Mouse (Mus musculus) intestine, embryonic 15.5 days (tissue): ENCODE measurements around the gene 4930572O03Rik. TPM values are rescaled to one million over a fixed set of nuclear protein-coding genes. Genes with fewer than 3 reads are reported as not detected.
"Not testable (repeated sequence)": the region's sequence is repeated elsewhere in the genome, so short reads cannot be mapped to it uniquely, and the experiment has no call there.

ENCODE experiments used
- ATAC-seq: fragments of 200-750 bp; cut with Nextera tagmentation; 2 replicates; pipeline ENCODE4 v1.8.0; 2017; ENCODE audit warnings: moderate TSS enrichment, moderate library complexity
- H3K27ac ChIP-seq: fragments of 300-500 bp; sonication (generic); 2 replicates; pipeline ENCODE4 v1.5.1; 2015; ENCODE audit warnings: mild to moderate bottlenecking, inconsistent platforms
- H3K27me3 ChIP-seq: fragments of 300-500 bp; sonication (generic); replicated peaks from 2 replicates; pipeline ENCODE4 v1.6.1; 2015; ENCODE audit warnings: inconsistent platforms
- H3K36me3 ChIP-seq: fragments of 300-500 bp; sonication (generic); 2 replicates; pipeline ENCODE4 v1.6.1; 2015; ENCODE audit warnings: inconsistent platforms
- H3K4me1 ChIP-seq: fragments of 300-500 bp; sonication (generic); replicated peaks from 2 replicates; pipeline ENCODE4 v1.6.1; 2015; ENCODE audit warnings: inconsistent platforms
- H3K4me2 ChIP-seq: fragments of 300-500 bp; sonication (generic); replicated peaks from 2 replicates; pipeline ENCODE4 v1.6.1; 2015; ENCODE audit warnings: mild to moderate bottlenecking, inconsistent platforms
- H3K4me3 ChIP-seq: fragments of 300-500 bp; sonication (generic); replicated peaks from 2 replicates; pipeline ENCODE4 v1.5.1; 2015; ENCODE audit warnings: inconsistent platforms
- H3K9ac ChIP-seq: fragments of 300-500 bp; sonication (generic); 2 replicates; pipeline ENCODE4 v1.6.1; 2015; ENCODE audit warnings: inconsistent platforms
- H3K9me3 ChIP-seq: fragments of 300-500 bp; sonication (generic); 2 replicates; pipeline ENCODE4 v1.6.1; 2016; ENCODE audit warnings: inconsistent platforms
- WGBS: fragments of 180-500 bp; shearing (Covaris S2); methylation state at CpG from one replicate; pipeline ENCODE4 v1.1.7; 2015; 5-methylcytosine and 5-hydroxymethylcytosine counted together
- polyA plus RNA-seq: library from polyadenylated mRNA; unstranded; fragments of >200 nt; fragmentation: Nextera tagmentation; extraction: Ambion mirVana; gene quantifications from 2 replicates; pipeline ENCODE4 v1.2.1, GENCODE M21; 2015

4930572O03Rik gene
- polyA plus RNA-seq, 1 experiment from 2014 or later = not detected

DNA sequence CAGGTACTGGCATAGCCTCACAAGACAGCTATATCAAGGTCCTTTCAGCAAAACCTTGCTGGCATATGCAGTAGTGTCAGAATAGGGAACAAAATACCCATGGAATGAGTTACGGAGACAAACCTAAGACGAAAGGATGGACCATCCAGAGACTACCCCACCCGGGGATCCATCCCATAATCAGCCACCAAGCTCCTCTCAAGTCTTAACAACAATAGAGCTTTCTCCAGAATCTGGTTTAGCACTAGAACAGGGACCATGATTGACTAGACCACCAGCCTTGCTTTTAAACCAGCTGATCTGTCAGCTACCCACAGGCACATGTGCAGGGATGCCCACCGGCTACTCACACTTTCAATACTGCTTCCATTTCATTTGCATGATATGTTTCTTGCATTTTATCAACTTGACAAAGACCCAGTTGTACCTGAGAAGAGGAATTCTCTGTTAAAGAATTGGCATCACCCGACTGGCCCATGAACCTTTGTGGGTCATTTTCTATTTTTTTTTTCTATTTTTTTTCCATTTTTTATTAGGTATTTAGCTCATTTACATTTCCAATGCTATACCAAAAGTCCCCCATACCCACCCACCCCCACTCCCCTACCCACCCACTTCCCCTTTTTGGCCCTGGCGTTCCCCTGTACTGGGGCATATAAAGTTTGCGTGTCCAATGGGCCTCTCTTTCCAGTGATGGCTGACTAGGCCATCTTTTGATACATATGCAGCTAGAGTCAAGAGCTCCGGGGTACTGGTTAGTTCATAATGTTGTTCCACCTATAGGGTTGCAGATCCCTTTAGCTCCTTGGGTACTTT is 17.8 kb upstream of the 4930572O03Rik start:
- peak; percentile 56 for ATAC-seq
- not testable (repeated sequence) for H3K4me2 ChIP-seq, H3K9ac ChIP-seq, H3K27me3 ChIP-seq, H3K4me1 ChIP-seq, H3K36me3 ChIP-seq, H3K4me3 ChIP-seq, H3K9me3 ChIP-seq, H3K27ac ChIP-seq
- WGBS = 88% methylated on average over 5 of the region's 8 CpGs

GRCm38 (mm10) chr5:15673989-15674388 is 17.1 kb upstream of the 4930572O03Rik start:
- not testable (repeated sequence) for H3K9ac ChIP-seq, H3K4me3 ChIP-seq
- 76% methylated on average over 2 of the region's 2 CpGs for WGBS

GRCm38 (mm10) chr5:15670789-15671188 is 13.9 kb upstream of the 4930572O03Rik start:
- peak; percentile 55; the same call in 1 of the 2 replicates for ATAC-seq
- WGBS = 87% methylated on average over 10 of the region's 18 CpGs
- not testable (repeated sequence) for H3K4me1 ChIP-seq, H3K27me3 ChIP-seq, H3K27ac ChIP-seq, H3K36me3 ChIP-seq, H3K9me3 ChIP-seq, H3K4me3 ChIP-seq, H3K4me2 ChIP-seq, H3K9ac ChIP-seq

More at GRCm38 (mm10) chr5:15673989-15674388, 17.1 kb upstream of the 4930572O03Rik start:
- not testable (repeated sequence) for H3K27ac ChIP-seq, ATAC-seq, H3K4me1 ChIP-seq, H3K36me3 ChIP-seq, H3K27me3 ChIP-seq, H3K4me2 ChIP-seq, H3K9me3 ChIP-seq

GRCm38 (mm10) chr5:15663847-15664246 is 7.0 kb upstream of the 4930572O03Rik start:
- H3K4me2 ChIP-seq, H3K27me3 ChIP-seq, H3K9me3 ChIP-seq, H3K4me3 ChIP-seq, H3K9ac ChIP-seq, ATAC-seq, H3K27ac ChIP-seq, H3K36me3 ChIP-seq, H3K4me1 ChIP-seq: not testable (repeated sequence)
- 72% methylated on average over 7 of the region's 7 CpGs for WGBS

- H3K4me2 ChIP-seq, H3K9ac ChIP-seq, H3K27ac ChIP-seq, H3K9me3 ChIP-seq, H3K4me1 ChIP-seq, H3K36me3 ChIP-seq, ATAC-seq, H3K27me3 ChIP-seq, H3K4me3 ChIP-seq: not testable (repeated sequence)
- 77% methylated on average over 2 of the region's 2 CpGs for WGBS
Observed at GRCm38 (mm10) chr5:15652334-15652733, 4.5 kb downstream of the 4930572O03Rik start.

DNA sequence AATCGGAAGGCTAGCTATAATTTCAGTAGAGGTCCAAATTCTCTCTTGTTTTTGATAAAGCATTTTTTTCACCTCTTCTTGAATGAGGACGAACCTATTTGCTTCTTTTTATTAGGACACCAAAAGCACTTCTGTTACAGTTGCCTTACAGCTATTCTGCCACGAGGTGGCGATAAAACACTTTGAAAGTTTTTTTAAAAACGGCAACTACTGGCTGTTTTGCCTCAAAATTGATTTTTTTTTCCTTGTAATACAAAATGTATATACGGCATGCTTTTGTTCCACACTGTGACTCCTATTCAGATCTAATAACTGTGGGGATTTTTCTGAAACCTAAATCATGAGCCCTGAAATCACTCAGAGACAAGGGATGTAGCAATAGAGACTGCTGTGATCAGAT is 11.2 kb downstream of the 4930572O03Rik start:
- H3K9me3 ChIP-seq, H3K4me1 ChIP-seq, H3K4me3 ChIP-seq, ATAC-seq, H3K4me2 ChIP-seq, H3K27ac ChIP-seq, H3K9ac ChIP-seq, H3K36me3 ChIP-seq, H3K27me3 ChIP-seq: not testable (repeated sequence)
- WGBS = 30% methylated on average over 6 of the region's 6 CpGs

DNA sequence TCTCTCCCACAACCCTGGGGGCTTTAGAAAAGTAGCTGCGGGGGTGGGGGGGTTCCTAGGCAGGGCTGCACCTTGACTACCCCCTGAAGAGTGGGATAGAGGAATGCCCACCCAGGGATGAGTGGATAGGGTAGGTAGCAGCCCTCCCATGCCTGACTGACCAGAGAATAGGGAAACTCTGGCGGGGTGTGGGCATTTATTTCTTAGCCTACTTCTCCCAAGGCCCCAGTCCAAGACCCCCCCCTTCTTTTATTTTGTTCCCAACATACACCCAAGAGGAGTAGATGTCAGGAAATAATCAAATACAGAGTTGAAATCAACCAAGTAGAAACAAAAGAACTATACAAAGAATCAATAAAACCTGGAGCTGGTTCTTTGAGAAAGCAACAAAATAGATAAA is 19.2 kb downstream of the 4930572O03Rik start:
- not testable (repeated sequence) for H3K4me1 ChIP-seq, H3K27me3 ChIP-seq, H3K4me2 ChIP-seq, H3K4me3 ChIP-seq, H3K9me3 ChIP-seq, H3K36me3 ChIP-seq, H3K27ac ChIP-seq, H3K9ac ChIP-seq
- peak; percentile 34; the same call in 1 of the 2 replicates for ATAC-seq
- 54% methylated on average over 2 of the region's 2 CpGs for WGBS

DNA sequence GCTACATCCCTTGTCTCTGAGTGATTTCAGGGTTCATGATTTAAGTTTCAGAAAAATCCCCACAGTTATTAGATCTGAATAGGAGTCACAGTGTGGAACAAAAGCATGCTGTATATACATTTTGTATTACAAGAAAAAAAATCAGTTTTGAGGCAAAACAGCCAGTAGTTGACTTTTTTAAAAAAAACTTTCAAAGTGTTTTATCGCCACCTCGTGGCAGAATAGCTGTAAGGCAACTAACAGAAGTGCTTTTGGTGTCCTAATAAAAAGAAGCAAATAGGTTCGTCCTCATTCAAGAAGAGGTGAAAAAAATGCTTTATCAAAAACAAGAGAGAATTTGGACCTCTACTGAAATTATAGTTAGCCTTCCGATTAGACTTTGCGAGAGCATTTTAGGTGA is 26.8 kb downstream of the 4930572O03Rik start:
- not testable (repeated sequence) for ATAC-seq, H3K4me2 ChIP-seq, H3K4me1 ChIP-seq, H3K27ac ChIP-seq, H3K9ac ChIP-seq, H3K4me3 ChIP-seq, H3K9me3 ChIP-seq, H3K27me3 ChIP-seq, H3K36me3 ChIP-seq
- 29% methylated on average over 5 of the region's 5 CpGs for WGBS

- H3K4me1 ChIP-seq, H3K9me3 ChIP-seq, H3K27me3 ChIP-seq, H3K4me2 ChIP-seq, H3K27ac ChIP-seq, H3K36me3 ChIP-seq, ATAC-seq, H3K9ac ChIP-seq, H3K4me3 ChIP-seq: not testable (repeated sequence)
- 33% methylated on average over 1 of the region's 1 CpGs for WGBS
Observed at GRCm38 (mm10) chr5:15628136-15628535, 28.7 kb downstream of the 4930572O03Rik start.

- 71% methylated on average over 1 of the region's 1 CpGs for WGBS
- not testable (repeated sequence) for H3K4me2 ChIP-seq, H3K4me1 ChIP-seq, H3K27me3 ChIP-seq, H3K9me3 ChIP-seq, H3K36me3 ChIP-seq, H3K27ac ChIP-seq, H3K4me3 ChIP-seq, ATAC-seq, H3K9ac ChIP-seq
Observed at GRCm38 (mm10) chr5:15618764-15619163, 38.1 kb downstream of the 4930572O03Rik start, which contains the start of gene Speer4d. Speer4d (plus strand) TSS chr5:15619064.

DNA sequence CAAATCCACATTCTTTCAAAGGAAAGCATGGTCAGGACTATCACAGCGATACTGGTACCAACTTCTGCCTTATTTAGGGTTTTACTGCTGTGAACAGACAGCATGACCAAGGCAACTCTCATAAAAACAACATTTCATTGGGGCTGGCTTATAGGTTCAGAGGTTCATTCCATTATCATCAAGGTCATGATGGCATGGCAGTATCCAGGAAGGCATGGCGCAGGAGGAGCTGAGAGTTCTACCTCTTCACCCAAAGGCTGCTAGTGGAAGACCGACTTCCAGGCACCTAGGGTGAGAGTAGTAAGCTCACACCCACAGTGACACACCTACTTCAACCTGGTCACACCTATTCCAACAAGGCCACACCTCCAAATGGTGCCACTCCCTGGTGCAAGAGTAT is 40.7 kb downstream of the 4930572O03Rik start:
- not testable (repeated sequence) for H3K4me3 ChIP-seq, H3K9ac ChIP-seq, H3K4me1 ChIP-seq, H3K27ac ChIP-seq, H3K9me3 ChIP-seq, H3K27me3 ChIP-seq, H3K36me3 ChIP-seq, ATAC-seq, H3K4me2 ChIP-seq
- 78% methylated on average over 3 of the region's 3 CpGs for WGBS

GRCm38 (mm10) chr5:15610695-15611094 is 46.2 kb downstream of the 4930572O03Rik start:
- not testable (repeated sequence) for H3K36me3 ChIP-seq, H3K4me3 ChIP-seq, H3K4me1 ChIP-seq, H3K9me3 ChIP-seq, H3K9ac ChIP-seq, H3K27ac ChIP-seq, ATAC-seq, H3K27me3 ChIP-seq, H3K4me2 ChIP-seq
- WGBS = 6% methylated on average over 1 of the region's 1 CpGs

DNA sequence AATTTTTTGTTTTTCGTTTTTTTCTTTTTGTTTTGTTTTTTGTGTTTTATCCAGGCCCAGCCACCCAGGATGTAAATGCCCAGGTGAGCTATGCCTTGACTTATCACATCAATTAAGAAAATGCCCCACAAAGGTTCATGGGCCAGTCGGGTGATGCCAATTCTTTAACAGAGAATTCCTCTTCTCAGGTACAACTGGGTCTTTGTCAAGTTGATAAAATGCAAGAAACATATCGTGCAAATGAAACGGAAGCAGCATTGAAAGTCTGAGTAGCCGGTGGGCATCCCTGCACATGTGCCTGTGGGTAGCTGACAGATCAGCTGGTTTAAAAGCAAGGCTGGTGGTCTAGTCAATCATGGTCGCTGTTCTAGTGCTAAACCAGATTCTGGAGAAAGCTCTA is 50.2 kb downstream of the 4930572O03Rik start:
- H3K27ac ChIP-seq, H3K4me2 ChIP-seq, H3K4me3 ChIP-seq, H3K9ac ChIP-seq, H3K36me3 ChIP-seq, H3K9me3 ChIP-seq, H3K4me1 ChIP-seq, H3K27me3 ChIP-seq: not testable (repeated sequence)
- 62% methylated on average over 6 of the region's 6 CpGs for WGBS
- ATAC-seq = peak; percentile 39; the same call in 1 of the 2 replicates
